Mouse (Mus musculus) neural tube, embryonic 13.5 days (tissue): ENCODE data around the gene Zfp189. TPM values are rescaled to one million over a fixed set of nuclear protein-coding genes. Genes with fewer than 3 reads are reported as not detected.

Experiments used
- ATAC-seq: fragments of 200-750 bp; cut with Nextera tagmentation; 2 replicates; pipeline ENCODE4 v1.8.0; 2017; ENCODE audit warnings: low read depth, mild to moderate bottlenecking, moderate TSS enrichment, moderate library complexity
- H3K27ac ChIP-seq: fragments of 300-500 bp; sonication (generic); replicated peaks from 2 replicates; pipeline ENCODE4 v1.5.1; 2015; ENCODE audit warnings: moderate library complexity, mild to moderate bottlenecking, inconsistent platforms
- H3K27me3 ChIP-seq: fragments of 300-500 bp; sonication (generic); 2 replicates; pipeline ENCODE4 v1.6.1; 2015; ENCODE audit warnings: mild to moderate bottlenecking, inconsistent platforms
- H3K36me3 ChIP-seq: fragments of 300-500 bp; sonication (generic); 2 replicates; pipeline ENCODE4 v1.6.1; 2015; ENCODE audit warnings: mild to moderate bottlenecking, inconsistent platforms
- H3K4me1 ChIP-seq: fragments of 300-500 bp; sonication (generic); replicated peaks from 2 replicates; pipeline ENCODE4 v1.6.1; 2015; ENCODE audit warnings: inconsistent platforms
- H3K4me2 ChIP-seq: fragments of 300-500 bp; sonication (generic); 2 replicates; pipeline ENCODE4 v1.6.1; 2015; ENCODE audit warnings: inconsistent platforms, mild to moderate bottlenecking, moderate library complexity
- H3K4me3 ChIP-seq: fragments of 300-500 bp; sonication (generic); 2 replicates; pipeline ENCODE4 v1.5.1; 2015; ENCODE audit warnings: mild to moderate bottlenecking, inconsistent platforms
- H3K9ac ChIP-seq: fragments of 300-500 bp; sonication (generic); 2 replicates; pipeline ENCODE4 v1.6.1; 2015; ENCODE audit warnings: moderate library complexity, mild to moderate bottlenecking, inconsistent platforms
- H3K9me3 ChIP-seq: fragments of 300-500 bp; sonication (generic); 2 replicates; pipeline ENCODE4 v1.6.1; 2016; ENCODE audit warnings: inconsistent platforms
- WGBS: fragments of 180-500 bp; shearing (Covaris S2); methylation state at CpG from one replicate; pipeline ENCODE4 v1.1.7; 2015; 5-methylcytosine and 5-hydroxymethylcytosine counted together
- polyA plus RNA-seq: library from polyadenylated mRNA; unstranded; fragments of >200 nt; fragmentation: Nextera tagmentation; extraction: Ambion mirVana; gene quantifications from 2 replicates; pipeline ENCODE4 v1.2.1, GENCODE M21; 2015

The Zfp189 gene
- polyA plus RNA-seq, 1 experiment from 2014 or later = 11.1 TPM

GRCm38 (mm10) chr4:49546873-49547543, 26.0 kb downstream of the Zfp189 start:
- no peaks in the 10 kb centered on the region for H3K9me3 ChIP-seq
- H3K9ac ChIP-seq = no peak overlapping the region
- no peaks in the 10 kb centered on the region for H3K27me3 ChIP-seq
- H3K4me3 ChIP-seq = no peak overlapping the region
- H3K27ac ChIP-seq = no peak overlapping the region
- no peak for ATAC-seq
- no peak overlapping the region for H3K4me2 ChIP-seq
- no peaks in the 10 kb centered on the region for H3K36me3 ChIP-seq
- H3K4me1 ChIP-seq = no peaks in the 10 kb centered on the region
- 75% methylated on average over 6 of the region's 6 CpGs for WGBS

- no peak for ATAC-seq
- Histone ChIP-seq H3K9ac (no peak overlapping the region), H3K4me1 (no peaks in the 10 kb centered on the region), H3K36me3 (no peaks in the 10 kb centered on the region), H3K9me3 (no peaks in the 10 kb centered on the region), H3K4me2 (no peak overlapping the region), H3K27me3 (no peaks in the 10 kb centered on the region), H3K27ac (no peak overlapping the region), H3K4me3 (no peak overlapping the region)
- WGBS = 88% methylated on average over 7 of the region's 7 CpGs
These were observed 26.7 kb downstream of the Zfp189 start for GRCm38 (mm10) chr4:49547544-49548219.

GRCm38 (mm10) chr4:49549383-49549782, 28.4 kb downstream of the Zfp189 start, which contains the start of gene Aldob:
TSS of gene Aldob (minus strand) at chr4:49549546.
- Histone ChIP-seq H3K4me3 (no peak within 1 kb of the TSS), H3K9me3 (no peaks in the 10 kb centered on the region), H3K9ac (no peak within 1 kb of the TSS), H3K27me3 (no peaks in the 10 kb centered on the region), H3K36me3 (no peaks in the 10 kb centered on the region), H3K27ac (no peak within 1 kb of the TSS), H3K4me2 (no peak within 1 kb of the TSS), H3K4me1 (no peaks in the 10 kb centered on the region)
- WGBS = 54% methylated on average over 3 of the region's 3 CpGs
- ATAC-seq = no peak

- 84% methylated on average over 5 of the region's 5 CpGs for WGBS
- Histone ChIP-seq H3K27me3 (no peaks in the 10 kb centered on the region), H3K9ac (no peak overlapping the region), H3K9me3 (no peaks in the 10 kb centered on the region), H3K36me3 (no peaks in the 10 kb centered on the region), H3K27ac (no peak overlapping the region), H3K4me3 (no peak overlapping the region), H3K4me2 (no peak overlapping the region), H3K4me1 (no peaks in the 10 kb centered on the region)
- ATAC-seq = no peak
These were observed 32.4 kb downstream of the Zfp189 start for GRCm38 (mm10) chr4:49553380-49553779.

GRCm38 (mm10) chr4:49557375-49557774, 36.4 kb downstream of the Zfp189 start:
- H3K9ac ChIP-seq = no peak overlapping the region
- H3K4me3 ChIP-seq = no peak overlapping the region
- no peak for ATAC-seq
- H3K27ac ChIP-seq = no peak overlapping the region
- H3K9me3 ChIP-seq = no peaks in the 10 kb centered on the region
- no peaks in the 10 kb centered on the region for H3K36me3 ChIP-seq
- H3K4me1 ChIP-seq = no peaks in the 10 kb centered on the region
- H3K4me2 ChIP-seq = no peak overlapping the region
- 96% methylated on average over 7 of the region's 7 CpGs for WGBS
- H3K27me3 ChIP-seq = no peaks in the 10 kb centered on the region

- Histone ChIP-seq H3K9me3 (no peaks in the 10 kb centered on the region), H3K9ac (no peak overlapping the region), H3K27me3 (no peaks in the 10 kb centered on the region), H3K4me3 (no peak overlapping the region), H3K4me1 (no peaks in the 10 kb centered on the region), H3K4me2 (no peak overlapping the region), H3K27ac (no peak overlapping the region), H3K36me3 (no peaks in the 10 kb centered on the region)
- 85% methylated on average over 2 of the region's 2 CpGs for WGBS
- ATAC-seq = no peak
These were observed 37.2 kb downstream of the Zfp189 start for GRCm38 (mm10) chr4:49558181-49558580.

GRCm38 (mm10) chr4:49559915-49560772, 39.2 kb downstream of the Zfp189 start:
- H3K27me3 ChIP-seq = no peaks in the 10 kb centered on the region
- ATAC-seq = peak; percentile 59; the same call in 1 of the 2 replicates
- no peak overlapping the region for H3K4me3 ChIP-seq
- H3K9ac ChIP-seq = no peak overlapping the region
- no peaks in the 10 kb centered on the region for H3K36me3 ChIP-seq
- WGBS = 68% methylated on average over 20 of the region's 20 CpGs
- H3K9me3 ChIP-seq = no peaks in the 10 kb centered on the region
- no peak overlapping the region for H3K27ac ChIP-seq
- no peak overlapping the region for H3K4me2 ChIP-seq
- no peaks in the 10 kb centered on the region for H3K4me1 ChIP-seq

- Histone ChIP-seq H3K4me2 (no peak overlapping the region), H3K9ac (no peak overlapping the region), H3K4me3 (no peak overlapping the region), H3K9me3 (no peaks in the 10 kb centered on the region), H3K27ac (no peak overlapping the region), H3K4me1 (no peaks in the 10 kb centered on the region), H3K27me3 (no peaks in the 10 kb centered on the region), H3K36me3 (no peaks in the 10 kb centered on the region)
- ATAC-seq = peak; percentile 72
- WGBS = 22% methylated on average over 3 of the region's 3 CpGs
These were observed 46.6 kb downstream of the Zfp189 start for GRCm38 (mm10) chr4:49567613-49568012.

- Histone ChIP-seq H3K9ac (no peak overlapping the region), H3K4me1 (no peaks in the 10 kb centered on the region), H3K4me2 (no peak overlapping the region), H3K27ac (no peak overlapping the region), H3K27me3 (no peaks in the 10 kb centered on the region), H3K9me3 (no peaks in the 10 kb centered on the region), H3K36me3 (no peaks in the 10 kb centered on the region), H3K4me3 (no peak overlapping the region)
- ATAC-seq = no peak
- WGBS = 88% methylated on average over 4 of the region's 4 CpGs
These were observed 51.2 kb downstream of the Zfp189 start for GRCm38 (mm10) chr4:49572194-49572593.

Other genes starting within 250 kb of the Zfp189 start
- not detected in 2 replicates for gene Acnat2, start 113.0 kb upstream of the Zfp189 start, polyA plus RNA-seq
- not detected in 2 replicates for gene Acnat1, start 47.3 kb upstream of the Zfp189 start, polyA plus RNA-seq
- gene Baat, start 14.6 kb upstream of the Zfp189 start, polyA plus RNA-seq = 0.23 TPM in 1 of 2 replicates, not detected in the other
- gene Mrpl50, start 83 bp upstream of the Zfp189 start, polyA plus RNA-seq = 83.3 and 84.1 TPM in 2 replicates
- 0.46 TPM in 1 of 2 replicates, not detected in the other for gene Aldob, start 28.4 kb downstream of the Zfp189 start, polyA plus RNA-seq
- 59.6 and 67.2 TPM in 2 replicates for gene Tmem246, start 76.7 kb downstream of the Zfp189 start, polyA plus RNA-seq
- 49.1 and 52.9 TPM in 2 replicates for gene Rnf20, start 110.8 kb downstream of the Zfp189 start, polyA plus RNA-seq
- gene Ppp3r2, start 160.8 kb downstream of the Zfp189 start, polyA plus RNA-seq = 0.18 and 0.25 TPM in 2 replicates